Mouse (Mus musculus) adrenal gland, adult 8-10 months (tissue): ENCODE measurements around the gene Arv1. TPM values are rescaled to one million over a fixed set of nuclear protein-coding genes. Genes with fewer than 3 reads are reported as not detected.

Experiments
- DNase-seq: peaks from one replicate; pipeline ENCODE4 v3.0.0; 2022
- total RNA-seq, 4 experiments: library from RNA; stranded (reverse); gene quantifications; 2 replicates each; pipeline ENCODE4 v1.2.4; 2022

The Arv1 gene
- 10 to 100 TPM in 3 of 4 experiments, 1 to 10 TPM in 1; 6.4 to 15.9 (median 13.3) TPM for total RNA-seq

DNA sequence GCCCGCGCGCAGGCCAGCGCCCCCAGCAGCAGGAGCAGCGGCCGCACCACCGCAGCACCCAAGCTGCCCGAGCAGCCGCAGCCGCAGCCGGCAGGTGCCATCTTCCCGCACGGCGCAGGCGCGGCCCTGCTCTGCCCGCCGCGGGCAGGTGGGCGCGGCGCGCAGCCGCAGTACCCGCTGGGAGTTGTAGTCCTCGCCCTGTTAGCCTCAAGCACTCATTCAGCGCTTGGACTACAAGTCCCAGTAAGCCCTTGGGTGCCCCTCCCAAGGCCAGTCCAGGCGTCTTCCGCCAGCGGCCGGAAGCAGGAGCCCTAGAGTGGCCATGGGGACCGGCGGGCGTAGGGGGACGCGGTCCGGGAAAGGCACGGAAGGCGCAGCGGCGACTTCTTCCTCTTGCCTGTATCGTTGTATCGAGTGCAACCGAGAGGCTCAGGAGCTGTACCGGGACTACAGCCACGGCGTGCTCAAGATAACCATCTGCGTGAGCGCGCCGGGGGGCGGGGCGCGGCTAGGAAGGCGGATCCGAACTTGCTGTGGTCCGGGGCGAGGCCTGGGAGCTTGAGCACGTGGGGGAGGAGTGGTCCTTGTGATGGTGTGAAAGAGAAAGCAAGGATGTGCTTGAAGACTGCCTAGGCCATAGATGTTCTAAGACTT, at the start of gene Arv1, which contains the start of gene Ttc13:
TSS of gene Arv1 (plus strand) at position 278 of the 654 bp plus-strand sequence.
TSS of gene Ttc13 (minus strand) at position 122 of the 654 bp plus-strand sequence.
- peak; percentile 95 for DNase-seq

DNA sequence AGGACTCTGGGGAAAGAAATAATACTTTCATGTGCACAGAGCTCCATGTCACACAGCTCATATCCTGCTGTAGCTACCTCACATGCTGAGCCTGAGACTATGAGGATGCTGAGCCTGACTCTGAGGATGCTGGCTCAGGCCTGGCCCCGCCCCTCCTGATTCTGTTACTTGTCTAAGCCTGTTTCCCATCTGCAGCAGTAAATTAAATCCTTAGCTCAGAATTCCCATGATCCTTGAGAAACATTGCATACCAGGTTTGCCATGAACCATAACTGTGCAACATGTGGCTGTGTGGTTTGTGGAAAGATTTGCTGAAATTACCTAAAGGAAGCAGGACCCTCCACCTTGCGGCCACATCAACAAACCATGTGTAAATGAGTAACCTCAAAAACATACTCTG, 49.6 kb upstream of the Arv1 start:
- DNase-seq = no peak

DNA sequence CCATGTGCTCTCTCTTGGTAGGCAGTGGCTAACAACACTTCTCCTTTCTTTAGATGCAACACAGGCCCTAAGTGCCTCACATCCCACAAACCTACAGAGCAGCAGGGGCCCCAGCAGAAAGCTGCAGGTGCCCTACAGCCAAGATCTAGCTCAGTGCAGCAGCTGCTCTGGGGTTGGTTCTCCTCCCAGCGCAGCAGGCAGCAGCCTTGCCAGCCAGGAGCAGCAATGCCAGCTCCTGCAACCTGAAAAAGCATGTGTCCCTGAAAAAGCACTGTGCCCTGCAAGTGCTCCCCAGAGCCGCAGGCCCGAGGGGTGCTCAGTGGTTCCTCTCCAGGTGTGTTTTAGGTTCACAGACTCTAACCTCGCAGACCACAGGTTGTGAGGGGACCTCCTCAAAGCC, 45.3 kb upstream of the Arv1 start:
- DNase-seq = no peak

DNA sequence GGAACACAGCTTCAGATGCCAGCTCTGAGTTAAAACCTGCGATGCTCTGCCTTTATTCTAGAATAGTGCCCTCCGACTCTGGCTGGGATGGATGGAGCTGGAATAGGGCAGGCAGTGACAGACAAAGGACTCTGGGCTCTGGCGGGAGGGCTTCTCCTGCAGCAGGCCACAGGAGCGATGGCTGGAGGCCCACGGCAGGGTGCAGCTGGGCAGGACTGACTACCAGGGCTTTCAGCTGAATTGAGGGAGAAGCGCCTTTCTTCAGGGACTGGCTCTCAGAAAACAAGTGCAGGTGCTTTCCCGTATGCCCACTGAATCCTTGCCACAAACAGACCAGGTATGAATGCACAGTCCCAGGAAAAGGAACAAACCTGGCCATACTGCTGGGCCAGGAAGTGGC, 44.9 kb upstream of the Arv1 start:
- DNase-seq = no peak

DNA sequence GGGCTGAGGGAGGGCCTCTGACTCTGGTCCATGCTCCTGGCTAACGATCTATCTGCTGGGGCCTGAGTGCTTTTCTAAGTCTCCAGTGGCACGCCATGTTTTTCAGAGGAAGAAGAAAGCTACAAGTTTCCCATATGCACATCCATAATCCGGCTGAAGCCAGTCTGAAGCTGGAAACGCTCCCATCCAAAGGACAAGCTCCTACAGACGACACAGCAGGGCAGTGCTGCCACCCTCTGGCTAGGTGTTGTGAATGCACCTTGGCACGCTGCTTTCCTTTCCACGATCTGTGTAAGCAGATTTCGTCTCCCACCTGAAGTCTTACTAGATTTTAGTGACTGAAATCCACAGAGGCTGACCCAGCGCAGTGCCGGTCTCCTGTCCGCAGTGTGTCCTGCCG, 44.5 kb upstream of the Arv1 start:
- peak; percentile 68 for DNase-seq

DNA sequence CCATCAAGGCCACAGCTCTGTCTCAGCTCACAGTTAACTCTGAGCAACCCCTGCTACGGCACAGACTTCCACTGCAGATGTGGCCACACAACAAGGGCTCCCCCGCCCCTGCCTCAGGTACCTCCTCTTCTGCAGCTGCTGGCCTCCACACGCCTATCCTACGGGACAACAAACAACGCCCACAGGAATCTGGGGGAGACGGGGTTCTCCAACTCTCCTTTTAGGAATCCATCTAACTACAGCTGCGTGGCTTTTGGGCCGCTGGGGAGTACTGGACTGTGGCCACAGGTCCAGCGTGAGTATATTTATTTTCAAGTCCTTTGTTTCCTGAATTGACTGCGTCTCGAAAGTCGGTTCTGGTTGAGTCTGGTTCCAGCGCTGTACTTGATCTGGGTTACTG, 43.7 kb upstream of the Arv1 start:
- no peak for DNase-seq

DNA sequence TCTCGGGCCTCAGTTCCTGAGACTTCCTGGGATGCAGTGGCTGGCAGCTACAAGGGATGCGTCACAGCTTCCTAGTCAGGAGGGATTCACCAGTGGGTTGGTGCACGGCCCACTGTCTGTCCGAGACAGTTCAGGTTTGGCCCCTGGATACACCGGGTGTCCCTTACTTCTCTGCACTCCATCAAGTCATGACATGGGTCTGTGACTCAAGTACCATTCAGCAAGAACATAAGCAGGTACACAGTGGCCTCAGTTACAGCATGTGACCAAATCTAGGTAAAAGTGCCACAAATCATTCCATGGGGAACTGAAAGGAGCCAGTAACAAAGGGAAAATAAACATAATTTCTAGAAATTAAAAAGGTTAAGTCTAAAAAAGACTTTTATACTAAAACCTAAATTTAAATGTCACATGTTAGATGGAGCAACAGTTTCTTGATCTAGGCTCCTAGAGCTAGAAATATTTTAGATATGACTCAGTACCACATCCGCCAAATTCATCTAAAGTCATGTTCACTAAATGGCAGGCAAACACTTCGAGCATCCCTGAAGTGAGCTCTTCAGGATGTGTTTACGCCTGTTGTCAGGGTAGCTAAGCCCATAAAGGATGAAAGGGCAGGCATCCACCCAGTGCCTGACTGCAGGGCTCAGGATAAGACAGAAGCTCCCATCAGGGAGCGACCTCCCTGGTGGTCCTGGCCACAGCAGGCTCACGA, 40.7 kb upstream of the Arv1 start:
- DNase-seq = no peak

DNA sequence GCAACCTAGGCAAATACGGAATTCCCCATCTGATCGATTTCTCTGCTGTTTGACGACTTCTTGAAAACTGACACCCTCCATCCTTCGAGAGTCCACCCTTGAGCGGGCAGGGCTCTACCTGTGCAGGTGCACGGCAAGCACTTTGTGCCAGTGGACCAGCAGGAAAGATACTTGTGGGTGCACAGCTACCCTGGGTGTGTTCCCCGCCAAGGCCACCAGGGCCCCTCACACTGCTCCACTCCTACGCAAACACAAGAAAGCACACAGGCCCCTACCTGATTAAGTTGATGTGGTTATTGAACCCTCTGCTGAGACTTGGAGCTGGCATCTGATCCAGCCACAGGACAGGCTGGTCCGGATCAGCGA, 40.2 kb upstream of the Arv1 start:
- DNase-seq = no peak

DNA sequence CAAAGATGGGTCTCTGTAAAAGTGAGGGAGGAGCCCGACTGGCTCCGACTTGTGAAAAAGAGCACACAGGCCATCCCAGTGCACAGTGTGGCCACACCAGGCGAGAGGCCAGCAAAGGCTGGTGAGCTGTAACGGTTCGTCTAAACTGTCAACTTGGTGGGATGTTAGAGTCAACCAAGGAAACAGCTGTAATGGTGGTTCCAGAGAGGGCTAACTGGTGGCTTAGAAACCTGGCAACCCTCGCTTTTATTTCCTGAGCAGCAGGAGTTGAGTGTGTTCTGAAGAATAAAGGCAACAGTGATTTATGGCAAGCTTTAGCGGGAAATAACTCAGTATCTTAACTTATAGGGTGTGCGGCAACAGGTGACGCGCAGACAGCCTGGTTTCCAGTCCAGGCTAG, 39.7 kb upstream of the Arv1 start:
- no peak for DNase-seq

DNA sequence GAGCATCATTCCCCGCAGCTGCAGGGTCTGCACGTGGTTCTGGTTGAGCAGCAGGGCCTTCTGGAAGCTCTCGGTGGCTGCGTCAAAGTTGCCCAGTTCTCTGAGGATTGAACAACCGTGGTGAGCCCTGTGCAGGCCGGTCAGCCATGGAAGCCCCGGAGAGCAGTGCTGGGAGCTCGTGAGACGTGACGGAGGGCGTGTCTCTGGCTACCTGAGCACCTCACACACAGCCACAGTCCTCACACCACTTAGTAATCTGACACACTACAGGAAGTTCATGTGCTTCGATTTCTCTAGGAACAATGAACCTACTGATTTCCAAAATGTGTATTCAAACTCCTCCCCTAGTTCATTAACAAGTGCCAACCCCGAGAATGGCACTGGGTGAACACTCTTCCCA, 33.0 kb upstream of the Arv1 start:
- no peak for DNase-seq

DNA sequence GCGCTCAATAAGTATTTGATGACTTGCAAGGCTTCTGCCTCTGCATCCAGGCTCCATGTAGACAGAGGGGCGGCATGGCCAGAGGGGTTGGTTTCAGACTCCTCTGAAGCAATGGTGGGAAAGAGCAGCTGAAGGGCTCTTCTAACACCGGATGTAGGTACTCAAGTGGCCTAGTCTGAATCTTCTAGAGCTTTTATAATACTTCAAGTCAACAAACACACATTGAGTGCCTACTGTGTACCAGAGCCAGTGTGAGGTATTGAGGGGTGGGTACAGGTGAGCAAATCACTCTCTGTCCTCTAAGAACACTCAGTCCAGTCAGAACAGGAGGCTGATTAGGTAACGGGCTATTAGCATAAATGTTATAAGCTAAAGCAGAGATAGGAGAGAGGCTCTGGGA, 30.2 kb upstream of the Arv1 start:
- no peak for DNase-seq

DNA sequence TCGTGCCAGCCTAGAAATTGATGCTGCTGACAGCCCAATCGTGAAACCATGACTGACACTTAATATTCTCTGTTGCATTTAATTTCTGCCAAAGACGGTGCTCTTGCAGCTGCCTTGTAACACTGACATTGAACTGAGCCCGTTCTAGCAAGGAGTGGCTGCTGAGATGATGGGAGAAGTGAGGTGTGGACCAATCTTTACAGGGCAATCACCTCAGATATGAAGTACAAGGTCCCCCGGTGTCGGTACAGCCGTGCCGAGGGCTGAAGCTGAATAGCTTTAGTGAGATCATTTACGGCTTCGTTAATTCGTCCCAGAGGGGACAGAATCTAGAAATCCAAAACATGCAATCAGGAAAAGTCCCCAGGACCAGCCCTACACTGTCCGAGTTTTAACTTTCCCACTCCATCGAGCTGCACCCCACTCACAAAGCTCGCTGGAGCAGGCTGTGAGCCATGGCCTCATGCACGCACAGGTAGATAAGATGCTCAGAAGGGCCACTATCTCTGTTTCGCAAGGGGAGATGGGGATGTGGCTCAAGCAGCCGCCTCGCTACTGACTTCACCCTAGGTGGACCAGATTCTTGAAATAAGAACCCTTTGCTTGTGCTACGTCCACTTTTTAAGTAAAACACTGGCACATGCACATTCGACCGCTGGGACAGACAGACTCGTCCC, 26.4 kb upstream of the Arv1 start:
- no peak for DNase-seq

DNA sequence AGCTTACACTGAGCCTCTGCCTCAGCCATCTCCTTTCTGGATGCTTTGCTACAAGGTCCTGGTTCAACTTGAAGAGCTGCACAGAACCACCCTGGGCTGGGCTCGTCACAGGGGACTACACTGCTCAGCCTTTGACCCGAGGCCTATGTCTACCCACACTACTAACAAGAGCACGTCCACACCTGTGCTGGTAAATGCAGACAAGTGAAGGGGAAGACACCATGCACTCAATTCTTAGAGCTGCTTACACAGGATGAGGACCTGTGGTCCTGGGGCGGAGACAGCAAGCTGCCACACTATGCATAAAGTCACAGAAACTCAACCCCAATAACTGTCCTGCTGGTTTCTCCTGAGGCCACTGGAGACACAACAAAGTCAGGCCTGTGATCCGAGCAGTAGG, 21.7 kb upstream of the Arv1 start:
- no peak for DNase-seq

DNA sequence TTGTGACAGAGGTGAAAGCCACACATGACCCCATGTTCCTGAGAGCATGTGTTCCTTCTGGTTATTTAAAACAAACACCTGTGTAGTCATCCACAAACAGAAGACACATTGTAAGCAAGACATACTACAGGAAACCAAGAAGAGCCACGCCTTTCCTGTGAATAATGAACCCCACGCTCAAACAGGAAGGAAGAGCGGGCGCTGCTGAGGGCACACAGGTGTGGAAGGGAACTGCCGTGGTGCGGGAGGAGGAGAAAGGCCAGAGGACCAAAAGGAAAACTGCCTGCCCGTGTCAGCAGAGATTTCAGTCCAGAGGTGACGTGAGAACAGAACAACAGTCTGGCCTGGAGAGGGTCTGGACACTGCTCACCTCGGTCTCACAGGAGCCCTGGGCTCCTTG, 20.9 kb upstream of the Arv1 start:
- no peak for DNase-seq

DNA sequence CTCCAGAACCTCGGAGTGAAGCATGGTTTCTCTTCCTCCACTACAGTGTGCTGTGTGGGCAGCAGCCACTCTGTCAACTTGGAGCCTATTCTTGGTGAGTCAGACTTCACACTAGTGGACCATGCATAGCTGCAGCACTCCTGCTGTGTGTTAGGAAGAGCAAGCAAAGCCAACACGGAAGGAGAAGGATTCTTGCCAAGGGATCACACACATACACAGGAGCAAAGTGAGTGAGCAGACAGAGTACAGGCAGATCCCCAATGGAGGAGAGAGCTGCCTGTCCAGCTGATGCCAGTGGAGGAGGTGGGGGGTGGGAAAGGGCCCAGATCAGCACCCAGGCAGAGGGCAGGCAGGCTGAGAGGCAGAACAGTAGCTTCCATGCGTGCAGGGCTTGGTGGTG, 19.8 kb upstream of the Arv1 start:
- DNase-seq = no peak

DNA sequence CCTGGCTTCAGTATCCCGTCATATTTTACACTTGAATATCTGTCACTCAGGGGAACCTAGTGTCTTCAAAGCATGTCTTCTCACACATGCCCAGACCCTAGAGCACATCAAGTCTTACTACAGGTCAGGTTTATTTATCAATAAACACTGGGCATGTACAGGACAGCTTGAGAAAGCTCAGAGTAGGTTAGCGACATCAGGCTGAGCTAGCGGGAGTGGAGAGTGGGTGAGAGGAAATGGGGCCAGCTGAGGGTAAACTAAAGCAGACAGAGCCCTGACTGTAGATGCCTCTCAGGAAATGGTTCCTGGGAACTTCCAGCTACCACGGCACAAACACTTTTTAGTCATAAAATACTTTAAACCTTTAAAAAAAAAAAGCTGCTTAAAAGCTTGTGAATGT, 18.4 kb upstream of the Arv1 start:
- DNase-seq = no peak

DNA sequence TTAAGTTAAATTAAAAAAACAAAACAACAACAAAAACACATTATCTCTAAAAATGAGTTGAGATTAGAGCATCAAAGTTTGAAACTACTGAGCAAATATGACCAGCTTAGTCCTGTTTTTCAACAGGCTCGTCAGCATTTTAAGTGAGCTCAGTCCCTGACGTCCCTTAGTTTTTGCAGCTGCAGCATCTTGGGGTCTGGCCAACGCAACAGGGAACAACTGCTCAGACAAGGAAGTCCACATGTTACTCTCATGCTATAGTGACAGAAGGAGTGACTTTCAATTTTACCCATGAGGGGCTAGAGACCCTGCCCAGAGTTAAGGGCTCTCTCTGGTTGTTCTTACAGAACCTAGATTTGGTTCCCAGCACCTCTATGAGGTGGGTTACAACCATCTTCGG, 17.6 kb upstream of the Arv1 start:
- no peak for DNase-seq

DNA sequence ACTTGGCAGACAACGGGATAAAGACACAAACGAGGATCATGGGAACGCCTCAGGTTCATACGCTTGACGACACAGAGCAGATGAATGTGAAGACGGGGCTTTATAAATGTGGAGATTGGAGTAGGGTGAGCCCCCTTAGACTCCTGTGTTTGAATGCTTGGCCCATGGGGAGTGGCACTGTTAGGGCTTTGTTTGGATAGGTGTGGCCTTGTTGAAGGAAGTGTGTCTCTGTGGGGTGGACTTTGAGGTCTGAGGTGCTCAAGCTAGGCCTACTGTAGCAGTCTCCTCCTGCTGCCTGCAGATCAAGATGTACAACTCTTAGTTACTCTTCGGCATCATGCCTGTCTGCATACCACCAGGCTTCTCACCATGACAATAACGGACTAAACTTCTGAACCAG, 16.1 kb upstream of the Arv1 start:
- DNase-seq = no peak

DNA sequence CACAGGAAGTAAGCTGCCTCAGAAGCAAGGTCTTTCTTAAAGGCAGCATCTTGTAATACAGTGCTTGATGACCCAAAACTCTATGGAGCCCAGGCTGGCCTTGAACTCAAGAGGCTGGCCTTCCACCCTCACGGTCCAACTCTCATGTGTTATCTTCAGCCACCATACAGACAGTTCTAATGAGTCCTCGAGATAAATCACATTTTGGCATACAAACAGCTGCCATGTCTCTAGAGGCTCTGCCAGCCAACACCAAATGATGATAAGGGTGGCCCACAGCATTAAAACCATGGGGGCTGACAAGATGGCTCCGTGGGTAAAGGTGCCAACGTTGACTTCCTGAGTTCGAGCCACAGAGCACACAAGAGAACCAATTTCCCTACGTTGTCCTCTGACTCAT, 8.7 kb upstream of the Arv1 start:
- no peak for DNase-seq

DNA sequence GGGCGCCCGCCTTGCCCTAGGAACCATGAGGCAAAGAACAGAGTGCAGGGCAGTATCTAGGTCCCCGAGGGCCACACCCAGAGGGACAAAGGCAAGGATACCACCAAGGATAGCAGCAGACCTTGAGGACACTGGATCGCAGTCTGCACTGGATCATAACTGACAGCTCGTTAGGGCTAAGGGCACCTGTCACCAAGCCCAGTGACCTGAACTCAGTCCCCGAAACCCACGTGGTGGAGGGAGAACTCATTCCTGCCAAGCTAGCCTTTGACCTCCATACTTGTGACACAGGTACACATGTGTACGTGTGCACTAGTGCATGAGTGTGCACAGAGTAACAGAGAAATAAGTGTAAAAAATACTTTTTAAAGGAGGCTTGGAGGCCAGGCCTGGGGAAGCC, 6.2 kb upstream of the Arv1 start:
- no peak for DNase-seq

DNA sequence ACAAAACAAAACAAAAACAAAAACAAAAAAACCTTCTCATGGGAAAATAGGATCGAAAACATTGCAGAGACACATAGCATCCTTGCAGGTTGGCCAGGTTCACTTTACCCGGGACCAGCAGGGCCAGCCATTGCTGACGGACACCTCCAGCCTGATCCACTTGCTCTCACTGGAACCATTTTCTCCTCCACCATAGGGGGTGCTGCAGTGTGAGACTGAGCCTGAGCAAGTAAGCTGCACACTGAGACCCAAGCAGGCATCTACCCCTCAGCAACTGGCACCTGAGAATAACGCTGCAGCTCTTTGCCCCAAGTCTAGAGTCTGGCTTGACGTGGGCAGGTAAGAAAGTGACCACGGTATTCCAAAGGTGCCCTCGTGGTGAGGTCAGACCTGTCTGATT, 1.8 kb upstream of the Arv1 start:
- DNase-seq = no peak

DNA sequence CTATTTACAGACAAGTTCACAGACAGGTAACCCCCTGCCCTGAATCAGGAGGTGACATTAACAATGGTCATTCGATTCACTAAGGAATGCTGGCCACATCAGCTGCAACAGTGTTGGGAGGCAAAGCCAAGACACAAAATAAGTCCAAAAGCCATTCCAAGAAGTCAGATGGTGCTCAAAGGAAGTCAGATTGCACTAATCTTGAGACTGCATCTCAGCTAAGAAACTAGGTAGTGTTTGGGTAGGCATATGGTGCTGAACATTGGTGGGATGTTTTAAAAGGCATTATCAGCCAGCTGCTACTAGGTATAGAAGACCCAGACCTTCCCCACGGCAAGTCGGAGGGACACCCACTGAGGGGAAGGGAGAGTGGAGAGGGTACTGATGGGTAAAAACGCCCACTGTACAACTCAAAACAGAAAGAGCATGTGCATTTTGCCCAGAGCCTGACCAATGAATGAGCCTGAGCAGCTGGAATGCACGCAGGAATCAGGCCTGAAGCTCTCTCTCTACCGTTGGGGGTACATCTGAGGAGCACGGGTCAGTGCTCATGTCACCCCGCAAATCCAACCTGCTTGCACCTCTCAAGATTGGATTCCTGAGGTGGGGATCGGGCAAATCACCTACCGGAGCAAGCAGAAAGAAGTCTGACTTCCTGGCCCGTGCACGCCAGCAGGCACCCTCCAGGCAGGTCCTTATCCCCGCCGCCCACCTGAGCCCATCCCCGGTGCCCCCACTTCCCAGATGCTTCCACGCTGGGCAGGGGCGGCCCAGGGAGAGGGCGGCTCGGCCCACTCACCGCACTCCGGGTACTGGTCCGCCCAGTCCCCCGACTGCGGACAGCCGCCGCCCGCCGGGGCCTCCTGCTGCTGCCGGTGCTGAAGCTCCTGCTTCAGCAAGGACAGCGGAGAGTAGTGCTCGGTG, 739 bp upstream of the Arv1 start:
- no peak for DNase-seq

DNA sequence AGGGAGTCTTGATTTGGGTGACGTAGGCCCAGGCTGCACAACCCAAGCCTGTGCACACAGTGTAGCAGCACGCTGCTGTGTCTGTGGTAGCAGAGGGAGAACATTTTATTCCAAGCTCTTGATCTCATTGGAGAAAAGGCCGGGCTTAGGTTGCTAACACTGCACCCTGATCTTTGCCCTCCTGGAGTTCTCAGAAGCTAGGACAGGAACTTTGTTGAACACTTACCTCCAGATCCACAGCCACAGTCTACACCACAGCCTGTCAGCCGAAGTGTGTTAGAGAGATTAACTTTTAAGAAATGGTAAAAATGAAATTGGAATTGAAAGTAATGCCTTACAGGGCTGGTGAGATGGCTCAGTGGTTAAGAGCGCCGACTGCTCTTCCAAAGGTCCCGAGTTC, 2.4 kb downstream of the Arv1 start:
- no peak for DNase-seq
